In genomic region chr5:43821538-43821937, GRCm38 (mm10) we compare ENCODE assay signal across 8 mouse cellular contexts. TPM values are rescaled to one million over a fixed set of nuclear protein-coding genes. Genes with fewer than 3 reads are reported as not detected.
DNase-seq lines count a peak whose midpoint lies in the region; ATAC-seq and TF ChIP-seq lines count a peak whose summit lies in the region.

Gene Fbxl5 (minus strand): TSS chr5:43821638.

- H3K9me3 ChIP-seq in limb, embryonic 11.5 days (ENCODE audit: control insufficient read depth, low read length): no peaks in the 10 kb centered on the region

- intact Hi-C loops in heart, postnatal 10 days (cut with DNase I): no loop called here

- no peak within 1 kb of the TSS for H3K4me3 ChIP-seq in testis, adult 2 months (ENCODE audit: control insufficient read depth, low read depth, low read length)
- H3K4me3 ChIP-seq in limb, embryonic 11.5 days (ENCODE audit: low read depth, low read length): no peak within 1 kb of the TSS
- no peak within 1 kb of the TSS for H3K4me3 ChIP-seq in olfactory bulb, adult 2 months (ENCODE audit: insufficient read depth, low read depth, low read length)

- WGBS in limb, embryonic 11.5 days: 79% methylated on average over 19 of the region's 19 CpGs
- 86% methylated on average over 19 of the region's 19 CpGs for WGBS in olfactory bulb, adult 2 months

- no peak within 1 kb of the TSS for H3K27ac ChIP-seq in testis, adult 2 months (ENCODE audit: control insufficient read depth, insufficient read depth, low read depth, low read length)
- no peak within 1 kb of the TSS for H3K27ac ChIP-seq in limb, embryonic 11.5 days (replicated peaks; ENCODE audit: low read depth, low read length)
- H3K27ac ChIP-seq in olfactory bulb, adult 2 months (ENCODE audit: insufficient read depth, low read depth, low read length): no peak within 1 kb of the TSS

- H3K36me3 ChIP-seq in testis, adult 2 months (ENCODE audit: control insufficient read depth, insufficient read depth, low read length): no peaks in the 10 kb centered on the region
- no peaks in the 10 kb centered on the region for H3K36me3 ChIP-seq in limb, embryonic 11.5 days (ENCODE audit: control insufficient read depth, insufficient read depth, low read length)

- ATAC-seq in erythroblast, adult 5-6 weeks (replicated peaks; ENCODE audit: low FRiP score, poor library complexity, severe bottlenecking): no peak
- no peak for ATAC-seq in limb, embryonic 11.5 days (ENCODE audit: insufficient number of reproducible peaks, low FRiP score, low TSS enrichment, low read depth)

- DNase-seq in testis, postnatal 14 days (ENCODE audit: low spot score): no peak
- no peak for DNase-seq in heart, postnatal 10 days
- DNase-seq in limb, embryonic 11.5 days (ENCODE audit: low spot score): no peak
- DNase-seq in cerebellum, adult 18-20 months: no peak
- DNase-seq in adipocyte (ENCODE audit: low spot score): no peak

- TF ChIP-seq CTCF in testis, adult 2 months (IDR thresholded peaks at IDR 0.05; ENCODE audit: control insufficient read depth, insufficient read depth, insufficient replicate concordance, low read depth, low read length): no peak
- no peak for TF ChIP-seq CTCF in olfactory bulb, adult 2 months (IDR thresholded peaks at IDR 0.05; ENCODE audit: insufficient read depth, low read depth, low read length)

- H3K9ac ChIP-seq in limb, embryonic 11.5 days (ENCODE audit: low read length): no peak within 1 kb of the TSS

- H3K4me1 ChIP-seq in testis, adult 2 months (ENCODE audit: control insufficient read depth, insufficient read depth, low read length): no peaks in the 10 kb centered on the region; the same call in 1 of the 2 replicates
- peaks cover 11% of the 10 kb centered on the region; the same call in 1 of the 2 replicates for H3K4me1 ChIP-seq in limb, embryonic 11.5 days (ENCODE audit: control insufficient read depth, insufficient read depth, low read length)
- no peaks in the 10 kb centered on the region for H3K4me1 ChIP-seq in olfactory bulb, adult 2 months (ENCODE audit: control insufficient read depth, insufficient read depth, low read length)

- H3K4me2 ChIP-seq in limb, embryonic 11.5 days (ENCODE audit: low read depth, severe bottlenecking): no peak within 1 kb of the TSS

- H3K27me3 ChIP-seq in testis, adult 2 months (ENCODE audit: control insufficient read depth, insufficient read depth, low read length): no peaks in the 10 kb centered on the region
- no peaks in the 10 kb centered on the region for H3K27me3 ChIP-seq in limb, embryonic 11.5 days (ENCODE audit: control insufficient read depth, insufficient read depth, low read length)

- TF ChIP-seq POLR2A in testis, adult 2 months (IDR thresholded peaks at IDR 0.05; ENCODE audit: control insufficient read depth, low read depth, low read length): no peak
- TF ChIP-seq POLR2A in olfactory bulb, adult 2 months (IDR thresholded peaks at IDR 0.05; ENCODE audit: insufficient read depth, low read depth, low read length): no peak

RNA-seq across cellular contexts. Expression of gene Fbxl5, which starts in this region (rescaled TPM):
- polyA plus RNA-seq in testis, adult 2 months (2012; rRNA removed): 33.9 and 42.0 TPM in 2 replicates
- 20.1 and 25.2 TPM in 2 replicates for total RNA-seq in erythroblast, adult 5-6 weeks (2015; ENCODE audit: low replicate concordance)
- total RNA-seq in erythroblast, adult 5-6 weeks (2017; ENCODE audit: low replicate concordance): 20.9 and 21.9 TPM in 2 replicates
- total RNA-seq in heart, postnatal 10 days (2021): 10 to 100 TPM; 32.0 to 37.0 TPM
- polyA plus RNA-seq in limb, embryonic 11.5 days (2014; fragmentation: Nextera tagmentation; extraction: Ambion mirVana): 61.6 and 63.0 TPM in 2 replicates
- not detected in 2 replicates for polyA plus RNA-seq in olfactory bulb, adult 2 months (2012; ENCODE audit: insufficient read depth, insufficient read length, low replicate concordance, missing spikeins)
